Mouse (Mus musculus) kidney, embryonic 15.5 days (tissue): ENCODE results near the gene Rrp8. TPM values are rescaled to one million over a fixed set of nuclear protein-coding genes. Genes with fewer than 3 reads are reported as not detected.

ENCODE experiments used
- polyA plus RNA-seq: library from polyadenylated mRNA; unstranded; fragments of >200 nt; fragmentation: Nextera tagmentation; extraction: Ambion mirVana; gene quantifications from 2 replicates; pipeline ENCODE4 v1.2.1, GENCODE M21; 2015

Gene Rrp8
- polyA plus RNA-seq, 1 experiment from 2014 or later = 44.8 TPM

Other genes starting within 250 kb of the Rrp8 start
- gene Smpd1, start 183.0 kb downstream of the Rrp8 start, polyA plus RNA-seq = 44.7 and 47.7 TPM in 2 replicates
- 45.9 and 56.9 TPM in 2 replicates for gene Apbb1, start 155.7 kb downstream of the Rrp8 start, polyA plus RNA-seq
- 2.0 and 4.4 TPM in 2 replicates for gene Hpx, start 137.2 kb downstream of the Rrp8 start, polyA plus RNA-seq
- gene Trim3, start 103.8 kb downstream of the Rrp8 start, polyA plus RNA-seq = 28.4 and 37.2 TPM in 2 replicates
- 184 and 195 TPM in 2 replicates for gene Timm10b, start 97.3 kb downstream of the Rrp8 start, polyA plus RNA-seq
- gene Arfip2, start 97.0 kb downstream of the Rrp8 start, polyA plus RNA-seq = 81.6 and 88.2 TPM in 2 replicates
- 15.1 and 25.1 TPM in 2 replicates for gene Gm45799, start 96.8 kb downstream of the Rrp8 start, polyA plus RNA-seq
- gene Dnhd1, start 86.6 kb downstream of the Rrp8 start, polyA plus RNA-seq = 0.76 and 1.9 TPM in 2 replicates
- 331 and 360 TPM in 2 replicates for gene Ilk, start 793 bp downstream of the Rrp8 start, polyA plus RNA-seq
- 127 and 136 TPM in 2 replicates for gene Taf10, start 7.0 kb upstream of the Rrp8 start, polyA plus RNA-seq
- 92.7 and 94.9 TPM in 2 replicates for gene Tpp1, start 14.8 kb upstream of the Rrp8 start, polyA plus RNA-seq
- 10.2 and 12.1 TPM in 2 replicates for gene Dchs1, start 50.3 kb upstream of the Rrp8 start, polyA plus RNA-seq
- 397 and 398 TPM in 2 replicates for gene Mrpl17, start 73.7 kb upstream of the Rrp8 start, polyA plus RNA-seq
- gene Gm4070, start 216.6 kb upstream of the Rrp8 start, polyA plus RNA-seq = 0.50 and 0.66 TPM in 2 replicates